Mouse (Mus musculus) T-helper 2 cell (primary cell): Measurements from ENCODE around the gene Itpkc.

Experiments
- in situ Hi-C: fragments of 300-600 bp; cut with MboI, MseI; formaldehyde crosslinking; loops from one replicate; pipeline ENCODE4 v1.15.1; 2025; ENCODE audit warnings: high pct_unique_total_duplicates

Itpkc gene

GRCm38 (mm10) chr7:27166614-27167474 is 61.6 kb downstream of the Itpkc start, which contains the start of gene Egln2:
Gene Egln2, minus strand, starts transcription at chr7:27166802.
- in situ Hi-C loops: no loop called here

- in situ Hi-C loops: no loop called here
These were observed 62.2 kb downstream of the Itpkc start for GRCm38 (mm10) chr7:27166229-27166613.

GRCm38 (mm10) chr7:27165696-27166095 is 62.8 kb downstream of the Itpkc start:
- in situ Hi-C loops: no loop called here

- in situ Hi-C loops: no loop called here
These were observed 63.3 kb downstream of the Itpkc start for GRCm38 (mm10) chr7:27165007-27165655.

GRCm38 (mm10) chr7:27164112-27164947 is 64.1 kb downstream of the Itpkc start:
- in situ Hi-C loops: no loop called here

- in situ Hi-C loops: no loop called here
These were observed 65.0 kb downstream of the Itpkc start for GRCm38 (mm10) chr7:27163450-27163805.

GRCm38 (mm10) chr7:27162780-27163449 is 65.5 kb downstream of the Itpkc start:
- in situ Hi-C loops: no loop called here

- in situ Hi-C loops: no loop called here
These were observed 66.7 kb downstream of the Itpkc start for GRCm38 (mm10) chr7:27161744-27162143.

GRCm38 (mm10) chr7:27160921-27161320 is 67.5 kb downstream of the Itpkc start:
- in situ Hi-C loops: no loop called here

GRCm38 (mm10) chr7:27159882-27160281 is 68.6 kb downstream of the Itpkc start:
- in situ Hi-C loops: loop anchor here (5.0 kb wide), 1 partner anchor 97 kb away; the partner anchor contains the start of gene Numbl

- in situ Hi-C loops: loop anchor here (5.0 kb wide), 1 partner anchor 98 kb away; the partner anchor contains the start of gene Numbl
These were observed 69.2 kb downstream of the Itpkc start for GRCm38 (mm10) chr7:27159256-27159655.

- in situ Hi-C loops: loop anchor here (5.0 kb wide), 1 partner anchor 99 kb away; the partner anchor contains the start of gene Numbl
These were observed 70.3 kb downstream of the Itpkc start for GRCm38 (mm10) chr7:27158171-27158570.
